Mouse (Mus musculus): ENCODE results near the gene Garem2.

DNA sequence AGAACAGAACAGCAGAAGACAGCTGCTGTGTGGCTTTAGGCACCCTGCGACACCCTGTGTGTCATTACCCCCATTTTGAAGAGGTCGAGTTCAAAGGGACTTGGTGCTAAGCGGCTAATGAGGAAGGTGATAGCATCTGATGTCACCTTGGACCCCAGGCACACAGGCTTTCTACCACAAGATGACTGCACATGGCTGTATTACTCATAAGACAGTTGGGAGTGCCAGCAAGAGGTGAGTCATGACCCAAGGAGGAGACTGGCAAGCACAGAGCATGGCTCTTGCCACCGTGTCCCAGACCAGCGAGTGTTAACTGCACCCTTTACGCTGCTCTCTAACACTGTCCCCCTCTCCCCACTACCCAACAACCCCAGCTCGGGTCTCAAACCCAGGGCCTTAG is 21.8 kb downstream of the Garem2 start:
- TF ChIP-seq TAL1 (IDR thresholded peaks at IDR 0.05; ENCODE audit: low read length) (no peak), GATA1 (IDR thresholded peaks at IDR 0.05; ENCODE audit: low read length) (no peak)
